Mouse (Mus musculus) liver, embryonic 18 days (tissue): Measurements from ENCODE around the gene Adamts6. TPM values are rescaled to one million over a fixed set of nuclear protein-coding genes. Genes with fewer than 3 reads are reported as not detected.

Source experiments
- polyA plus RNA-seq: library from polyadenylated mRNA; depleted of rRNA; stranded (reverse); fragments of >200 nt; gene quantifications from 2 replicates; pipeline ENCODE4 v1.2.3, GENCODE M21; 2012; rRNA removed

The Adamts6 gene
- 2.0 and 2.2 TPM in 2 replicates for polyA plus RNA-seq

GRCm38 (mm10) chr13:104287366-104288225, at the start of gene Adamts6:
Gene Adamts6 (plus strand): TSS chr13:104287835.

Other genes starting within 250 kb of the Adamts6 start
- 12.1 and 12.2 TPM in 2 replicates for gene Nln, start 178.2 kb upstream of the Adamts6 start, polyA plus RNA-seq
- gene Sgtb, start 178.1 kb upstream of the Adamts6 start, polyA plus RNA-seq = 0.63 and 0.76 TPM in 2 replicates
- 8.9 and 9.1 TPM in 2 replicates for gene Trappc13, start 109.4 kb upstream of the Adamts6 start, polyA plus RNA-seq
- gene Trim23, start 109.0 kb upstream of the Adamts6 start, polyA plus RNA-seq = 4.8 and 4.9 TPM in 2 replicates
- 16.6 and 17.3 TPM in 2 replicates for gene Cenpk, start 59.2 kb upstream of the Adamts6 start, polyA plus RNA-seq
- 4.9 and 5.0 TPM in 2 replicates for gene Ppwd1, start 59.0 kb upstream of the Adamts6 start, polyA plus RNA-seq